Mouse (Mus musculus) ES-Bruce4 (cell line): ENCODE results near the gene Plpp4. TPM values are rescaled to one million over a fixed set of nuclear protein-coding genes. Genes with fewer than 3 reads are reported as not detected.

ENCODE experiments used
- H3K27ac ChIP-seq: 2 replicates; pipeline ENCODE4 v1.5.1; 2012; ENCODE audit warnings: low read length, inconsistent platforms; ENCODE audit not compliant: insufficient read depth
- H3K27me3 ChIP-seq: 2 replicates; pipeline ENCODE4 v1.6.1; 2012; ENCODE audit warnings: mild to moderate bottlenecking, low read length, inconsistent platforms; ENCODE audit not compliant: control insufficient read depth, poor library complexity, insufficient read depth, severe bottlenecking
- H3K36me3 ChIP-seq: 2 replicates; pipeline ENCODE4 v1.6.1; 2012; ENCODE audit warnings: inconsistent platforms, mild to moderate bottlenecking, low read length, moderate library complexity; ENCODE audit not compliant: control insufficient read depth, poor library complexity, insufficient read depth, severe bottlenecking
- H3K4me1 ChIP-seq: one replicate; pipeline ENCODE4 v1.8.1; 2011; ENCODE audit warnings: low read length; ENCODE audit not compliant: control insufficient read depth, insufficient read depth
- H3K4me3 ChIP-seq: 2 replicates; pipeline ENCODE4 v1.5.1; 2011; ENCODE audit warnings: low read depth, mild to moderate bottlenecking, low read length
- H3K9ac ChIP-seq: 2 replicates; pipeline ENCODE4 v1.6.1; 2012; ENCODE audit warnings: low read depth, mild to moderate bottlenecking, inconsistent platforms; ENCODE audit not compliant: poor library complexity, severe bottlenecking
- H3K9me3 ChIP-seq: replicated peaks from 2 replicates; pipeline ENCODE4 v1.6.1; 2012; ENCODE audit warnings: mild to moderate bottlenecking, low read length, inconsistent platforms; ENCODE audit not compliant: control insufficient read depth, poor library complexity, insufficient read depth, severe bottlenecking
- CTCF ChIP-seq: IDR thresholded peaks from one replicate; pipeline ENCODE4 v1.8.1; 2011; ENCODE audit warnings: low read depth, low read length
- EP300 ChIP-seq: IDR thresholded peaks from 2 replicates; pipeline ENCODE4 v1.6.1; 2011; ENCODE audit warnings: low read depth, low read length; ENCODE audit not compliant: insufficient read depth
- POLR2A ChIP-seq: IDR thresholded peaks from one replicate; pipeline ENCODE4 v1.8.1; 2011; ENCODE audit warnings: low read length; ENCODE audit not compliant: insufficient read depth
- polyA plus RNA-seq: library from polyadenylated mRNA; stranded (reverse); fragments of >200 nt; gene quantifications from 2 replicates; pipeline ENCODE4 v1.2.4, GENCODE M21; 2011; ENCODE audit warnings: low read depth; ENCODE audit not compliant: missing spikeins, insufficient read depth, insufficient read length

Plpp4 gene
- not detected in 2 replicates for polyA plus RNA-seq

GRCm38 (mm10) chr7:129256621-129257373 lies at the start of gene Plpp4:
Plpp4 (plus strand) TSS chr7:129257031.
- Histone ChIP-seq H3K9ac (peak within 1 kb of the TSS; percentile 60; the same call in 1 of the 2 replicates), H3K9me3 (no peaks in the 10 kb centered on the region), H3K4me3 (peak within 1 kb of the TSS; percentile 78), H3K27ac (no peak within 1 kb of the TSS), H3K27me3 (peaks cover 6% of the 10 kb centered on the region; the same call in 1 of the 2 replicates), H3K4me1 (peaks cover 2% of the 10 kb centered on the region), H3K36me3 (no peaks in the 10 kb centered on the region)
- no peak for TF ChIP-seq EP300
- no peak for TF ChIP-seq POLR2A
- TF ChIP-seq CTCF, result no peak

GRCm38 (mm10) chr7:129215926-129216543 lies 40.8 kb upstream of the Plpp4 start:
- H3K27me3 ChIP-seq, result no peaks in the 10 kb centered on the region
- H3K27ac ChIP-seq, result no peak overlapping the region
- no peak overlapping the region for H3K9ac ChIP-seq
- H3K4me3 ChIP-seq, result no peak overlapping the region
- no peaks in the 10 kb centered on the region for H3K36me3 ChIP-seq
- no peaks in the 10 kb centered on the region for H3K4me1 ChIP-seq
- no peaks in the 10 kb centered on the region for H3K9me3 ChIP-seq
- TF ChIP-seq EP300 (no peak), POLR2A (no peak), CTCF (no peak)

- no peaks in the 10 kb centered on the region for H3K9me3 ChIP-seq
- TF ChIP-seq POLR2A (no peak), CTCF (no peak), EP300 (no peak)
- no peak overlapping the region for H3K27ac ChIP-seq
- no peaks in the 10 kb centered on the region for H3K27me3 ChIP-seq
- no peak overlapping the region for H3K9ac ChIP-seq
- H3K36me3 ChIP-seq, result no peaks in the 10 kb centered on the region
- H3K4me3 ChIP-seq, result no peak overlapping the region
- no peaks in the 10 kb centered on the region for H3K4me1 ChIP-seq
Observed at GRCm38 (mm10) chr7:129216547-129217195, 40.2 kb upstream of the Plpp4 start.

- Histone ChIP-seq H3K36me3 (no peaks in the 10 kb centered on the region), H3K4me3 (no peak overlapping the region), H3K27ac (no peak overlapping the region), H3K9me3 (no peaks in the 10 kb centered on the region), H3K4me1 (no peaks in the 10 kb centered on the region), H3K27me3 (no peaks in the 10 kb centered on the region), H3K9ac (no peak overlapping the region)
- TF ChIP-seq CTCF (no peak), EP300 (no peak), POLR2A (no peak)
Observed at GRCm38 (mm10) chr7:129220948-129221347, 35.9 kb upstream of the Plpp4 start.

- TF ChIP-seq POLR2A (no peak), EP300 (no peak)
- H3K27me3 ChIP-seq, result no peaks in the 10 kb centered on the region
- no peaks in the 10 kb centered on the region for H3K36me3 ChIP-seq
- no peaks in the 10 kb centered on the region for H3K9me3 ChIP-seq
- no peak overlapping the region for H3K9ac ChIP-seq
- no peak overlapping the region for H3K27ac ChIP-seq
- no peaks in the 10 kb centered on the region for H3K4me1 ChIP-seq
- no peak overlapping the region for H3K4me3 ChIP-seq
Observed at GRCm38 (mm10) chr7:129221649-129222048, 35.2 kb upstream of the Plpp4 start.

- Histone ChIP-seq H3K27ac (no peak overlapping the region), H3K4me1 (no peaks in the 10 kb centered on the region)
Observed at GRCm38 (mm10) chr7:129235410-129235809, 21.4 kb upstream of the Plpp4 start.

More at GRCm38 (mm10) chr7:129235410-129235809, 21.4 kb upstream of the Plpp4 start:
- TF ChIP-seq EP300, result no peak
- no peak for TF ChIP-seq POLR2A
- peak; percentile 64 for TF ChIP-seq CTCF
- H3K9ac ChIP-seq, result no peak overlapping the region
- H3K4me3 ChIP-seq, result no peak overlapping the region
- no peaks in the 10 kb centered on the region for H3K9me3 ChIP-seq
- no peaks in the 10 kb centered on the region for H3K36me3 ChIP-seq
- no peaks in the 10 kb centered on the region for H3K27me3 ChIP-seq
